Mouse (Mus musculus) ovary, postnatal 10 days (tissue): ENCODE data around the gene Lonp1.
"Not testable (repeated sequence)": the region's sequence is repeated elsewhere in the genome, so short reads cannot be mapped to it uniquely, and the experiment has no call there.

Experiments
- DNase-seq: peaks from one replicate; pipeline ENCODE4 v3.0.0; 2022; ENCODE audit warnings: low spot score

Lonp1 gene

DNA sequence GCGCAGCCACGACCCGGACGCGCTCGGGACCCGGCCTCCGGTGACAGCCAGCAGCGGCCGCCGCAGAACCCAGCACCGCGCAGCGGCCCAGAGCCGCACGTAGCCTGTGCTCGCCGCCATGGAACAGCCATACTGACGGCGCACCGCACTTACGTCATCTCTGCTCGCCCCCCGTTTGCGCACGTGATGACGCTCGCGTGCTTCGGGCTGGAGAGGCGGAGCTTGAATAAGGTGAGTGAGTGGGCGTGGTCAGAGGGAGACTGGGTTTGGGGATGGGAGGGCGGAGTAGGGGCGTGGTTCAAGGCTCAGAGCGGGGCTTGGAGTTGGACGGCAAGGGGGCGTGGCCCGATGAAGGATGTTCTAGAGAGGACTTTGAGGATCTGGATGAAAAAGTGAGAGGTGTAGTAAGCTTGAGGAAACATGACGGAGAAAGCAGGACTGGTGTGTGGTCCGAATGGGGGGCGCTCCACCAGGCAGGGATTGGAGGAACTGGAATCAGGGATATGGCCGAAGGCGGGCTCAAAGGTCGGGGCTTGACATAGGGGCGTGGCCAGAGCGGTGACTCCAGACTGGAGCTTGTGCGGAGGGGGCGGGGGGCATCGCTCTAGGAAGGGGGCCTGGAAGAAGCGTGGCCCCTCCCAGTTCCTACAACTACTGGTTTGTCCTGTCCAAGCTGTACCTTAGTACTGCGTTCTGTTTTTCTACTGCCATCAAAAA, at the start of gene Lonp1:
Gene Lonp1, minus strand, starts transcription at position 134 of the 717 bp plus-strand sequence.
- DNase-seq: peak; percentile 90

DNA sequence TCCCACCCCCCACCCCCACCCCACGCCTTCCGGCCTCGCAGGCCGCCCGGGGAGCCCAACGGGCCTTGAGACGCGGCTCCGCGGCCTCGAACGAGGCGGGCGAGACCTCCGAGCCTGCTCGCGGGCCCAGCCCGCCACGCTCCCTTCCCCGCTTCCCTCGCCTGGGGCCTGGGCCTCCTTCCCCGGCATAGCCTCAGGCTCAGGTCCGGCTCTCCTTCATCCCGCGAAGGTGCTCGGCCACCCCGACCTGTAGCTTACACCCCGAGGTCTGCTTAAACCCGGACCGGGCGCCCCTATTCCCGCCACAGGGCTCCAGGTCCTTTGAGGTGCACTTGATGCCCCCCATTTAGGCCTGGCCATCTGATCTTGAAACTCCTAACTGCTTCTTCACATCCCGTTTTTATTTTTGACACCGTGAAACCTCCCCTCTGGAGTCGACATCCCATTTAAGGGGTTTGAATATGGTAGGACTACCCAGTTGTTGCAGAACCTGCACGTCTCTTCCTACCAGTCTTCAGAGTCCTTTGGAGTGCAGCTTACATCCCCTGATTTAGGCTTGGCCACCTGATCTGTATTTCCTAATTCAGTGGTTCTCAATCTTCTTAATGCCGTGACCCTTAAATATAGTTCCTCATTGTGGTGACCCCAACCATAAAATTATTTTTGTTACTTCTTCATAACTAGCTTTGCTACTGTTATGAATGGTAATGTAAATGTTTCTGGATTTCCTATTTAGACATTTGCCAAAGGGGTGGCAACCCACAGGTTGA, 47.1 kb upstream of the Lonp1 start:
- DNase-seq: peak; percentile 7

DNA sequence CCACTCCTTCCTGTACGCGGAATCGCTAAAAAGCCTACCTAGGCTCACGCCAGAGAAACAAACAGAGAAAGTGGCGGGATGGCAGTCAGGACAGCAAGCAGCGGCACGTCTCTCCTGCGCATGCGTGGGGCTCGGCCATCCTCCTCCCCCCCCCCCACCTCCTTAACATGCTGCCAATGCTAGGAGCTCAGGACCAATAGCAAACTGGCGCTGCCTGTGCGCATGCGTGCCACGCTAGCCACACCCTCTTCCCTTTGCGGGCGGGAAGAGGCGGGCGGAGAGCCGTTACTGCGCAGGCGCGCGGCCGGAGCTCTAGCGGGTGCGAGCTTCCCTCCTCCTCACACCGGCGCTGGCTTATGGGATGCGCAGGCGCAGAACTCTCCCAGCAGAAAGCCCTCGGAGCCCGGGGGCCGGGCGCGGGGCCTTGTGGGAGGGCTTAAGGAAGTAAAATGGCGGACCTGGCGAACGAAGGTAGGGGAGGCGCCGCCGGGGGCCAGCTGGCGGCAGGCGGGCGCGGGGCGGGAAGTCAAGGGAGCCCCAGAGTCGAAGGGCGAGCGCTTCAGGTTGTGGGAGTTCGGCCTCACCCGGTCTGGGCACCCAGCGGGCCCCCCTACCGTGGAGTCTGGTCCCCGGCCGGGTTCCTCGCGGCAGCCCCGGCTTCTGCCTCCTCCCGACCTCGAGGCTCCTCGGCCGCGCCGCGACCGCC, 46.4 kb upstream of the Lonp1 start, which contains the start of gene Ranbp3:
Gene Ranbp3, plus strand, starts transcription at position 354 of the 706 bp plus-strand sequence.
- DNase-seq: peak; percentile 94

DNA sequence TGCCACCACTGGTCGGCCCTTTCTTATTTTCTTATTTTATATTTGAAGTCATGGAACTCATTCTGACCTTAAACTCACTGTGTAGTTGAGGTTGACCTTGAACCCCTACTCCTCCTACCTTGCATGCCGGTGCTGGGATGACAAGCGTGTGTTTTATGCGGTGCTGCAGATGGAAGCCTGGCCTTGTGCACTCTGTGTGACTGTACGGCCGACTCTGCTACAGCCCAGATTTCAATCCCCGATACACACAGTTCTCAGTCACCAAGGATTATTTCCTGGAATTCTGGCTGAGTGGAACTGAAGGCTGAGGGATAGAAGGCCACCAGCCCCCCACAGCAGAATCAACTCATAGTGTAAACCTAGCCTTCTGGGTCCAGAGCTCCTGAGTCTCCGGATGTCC, 43.1 kb upstream of the Lonp1 start:
- no peak for DNase-seq

DNA sequence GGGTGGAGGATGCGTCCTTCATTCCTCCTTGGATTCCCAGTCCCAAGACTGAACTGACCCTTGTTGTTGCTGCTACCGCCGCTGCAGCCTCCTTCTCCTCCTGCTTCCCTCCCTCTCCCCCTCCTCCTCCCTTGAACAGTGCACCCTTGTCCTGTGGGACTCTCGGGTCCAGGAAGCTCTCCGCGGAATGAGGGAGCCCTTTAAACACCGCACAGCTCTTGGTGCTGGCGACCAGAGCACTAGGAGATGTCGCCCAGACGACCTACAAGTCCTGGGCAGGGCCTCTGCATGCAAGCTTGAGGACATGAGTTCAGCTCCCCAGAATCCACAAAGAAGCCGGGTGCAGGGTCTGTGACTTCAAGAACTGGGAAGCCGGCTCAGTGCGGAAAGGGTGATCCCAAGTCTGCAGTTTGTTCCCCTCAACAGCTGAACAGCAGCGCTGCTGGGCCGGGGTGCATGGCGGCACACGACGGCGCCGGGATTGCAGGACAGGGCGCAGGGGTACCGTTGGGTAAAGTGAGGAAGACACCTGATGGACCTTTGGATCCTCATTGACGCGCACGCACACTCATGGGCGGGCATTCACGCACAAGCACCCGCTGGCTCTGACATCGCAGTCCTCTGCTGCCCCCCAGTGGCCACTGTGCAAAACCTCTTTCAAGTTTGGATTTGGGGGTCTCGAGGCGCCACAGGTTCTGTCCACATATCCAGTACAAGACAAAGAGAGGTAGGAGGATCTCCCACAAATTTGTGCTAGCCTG, 41.9 kb upstream of the Lonp1 start:
- peak; percentile 67 for DNase-seq

DNA sequence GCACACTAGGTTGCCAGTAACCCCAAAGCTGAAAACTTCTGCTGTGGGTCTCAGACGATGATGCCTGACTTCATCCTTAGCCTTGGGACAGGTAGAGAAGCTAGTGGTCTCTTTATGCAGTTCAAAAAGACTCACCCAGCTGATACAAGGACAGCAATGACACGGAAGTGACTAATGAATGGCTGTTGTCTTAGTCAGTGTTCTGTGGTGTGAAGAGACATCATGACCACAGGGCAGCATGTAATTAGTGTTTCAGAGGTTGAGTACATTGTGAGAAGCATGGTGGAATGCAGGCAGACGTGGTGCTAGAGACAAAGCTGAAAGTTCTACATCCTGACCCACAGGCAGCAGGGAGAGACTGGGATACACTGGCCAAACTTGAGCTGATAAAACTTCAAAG, 40.9 kb upstream of the Lonp1 start:
- no peak for DNase-seq

DNA sequence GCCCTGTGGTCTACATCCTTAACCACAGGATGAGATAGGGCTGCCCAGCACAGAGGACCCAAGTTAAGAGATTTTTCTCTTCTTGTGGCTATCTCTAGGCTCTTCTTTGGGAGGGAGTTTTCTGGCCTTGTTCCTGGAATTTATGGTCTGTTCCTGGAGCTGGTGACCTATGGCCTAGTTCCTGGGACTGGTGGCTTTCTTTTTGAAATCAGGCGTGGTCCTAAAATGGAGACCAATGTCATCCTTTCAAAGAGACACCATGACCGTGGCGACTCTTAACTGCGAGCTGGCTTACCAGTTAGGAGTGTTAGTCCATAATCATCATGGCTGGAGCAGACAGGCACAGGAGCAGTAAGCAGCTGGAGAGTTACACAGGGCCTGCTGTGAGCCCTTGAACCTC, 39.7 kb upstream of the Lonp1 start:
- no peak for DNase-seq

DNA sequence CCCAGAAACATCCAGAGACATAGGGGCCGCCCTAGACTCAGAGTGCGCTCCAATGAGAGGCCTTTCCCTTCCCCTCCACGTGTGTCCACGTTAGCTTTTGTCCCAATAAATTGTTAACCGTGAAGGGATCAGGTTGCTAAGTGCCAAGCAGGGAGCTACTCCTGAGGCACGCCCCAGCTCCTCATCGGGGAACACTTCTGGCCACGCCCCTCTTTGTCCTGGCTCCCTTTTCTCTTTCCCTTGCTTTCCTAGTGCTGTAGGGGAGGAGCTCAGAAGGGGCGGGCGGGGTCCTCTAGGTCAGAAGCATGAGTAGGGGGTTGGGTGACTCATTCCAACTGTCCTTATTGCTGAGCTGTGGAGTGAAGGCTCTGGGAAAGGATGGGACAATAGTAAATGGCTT, 37.6 kb upstream of the Lonp1 start:
- DNase-seq: no peak

DNA sequence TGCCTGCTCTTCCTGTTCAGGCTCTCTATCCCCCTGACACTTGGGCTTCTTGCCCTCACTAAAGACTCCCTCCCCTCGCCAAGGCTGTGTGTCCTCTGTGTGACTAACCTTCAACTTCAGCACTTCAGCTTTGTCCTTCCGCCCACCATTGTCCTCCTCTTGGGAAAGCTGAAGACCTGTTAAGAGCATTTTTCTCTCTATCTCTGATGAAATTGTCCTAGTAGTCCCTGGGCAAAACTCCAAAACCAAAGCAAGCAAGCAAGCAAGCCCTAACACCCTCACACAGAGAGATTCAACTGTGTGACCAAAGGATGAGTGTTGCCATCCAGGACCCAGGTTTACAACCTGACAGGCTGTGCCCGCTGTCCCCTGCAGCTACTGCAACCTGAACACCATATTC, 37.0 kb upstream of the Lonp1 start:
- DNase-seq: no peak

DNA sequence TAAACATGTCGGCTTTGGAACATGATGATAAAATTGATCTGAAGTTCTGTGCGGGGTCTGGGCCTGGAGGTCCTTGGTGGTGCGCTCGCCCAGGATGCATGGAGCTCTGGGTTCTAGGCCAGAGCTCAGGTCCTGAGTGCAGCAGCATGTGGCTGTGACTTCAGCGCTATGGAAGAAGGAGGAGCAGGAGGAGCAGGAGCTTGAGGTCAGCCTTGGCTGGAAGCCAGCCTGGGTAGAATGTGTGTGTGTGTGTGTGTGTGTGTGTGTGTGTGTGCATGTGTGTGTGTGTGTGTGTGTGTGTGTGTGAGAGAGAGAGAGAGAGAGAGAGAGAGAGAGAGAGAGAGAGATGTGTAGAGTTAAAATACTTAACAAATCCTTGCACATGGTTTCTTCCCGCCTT, 29.5 kb upstream of the Lonp1 start:
- no peak for DNase-seq

DNA sequence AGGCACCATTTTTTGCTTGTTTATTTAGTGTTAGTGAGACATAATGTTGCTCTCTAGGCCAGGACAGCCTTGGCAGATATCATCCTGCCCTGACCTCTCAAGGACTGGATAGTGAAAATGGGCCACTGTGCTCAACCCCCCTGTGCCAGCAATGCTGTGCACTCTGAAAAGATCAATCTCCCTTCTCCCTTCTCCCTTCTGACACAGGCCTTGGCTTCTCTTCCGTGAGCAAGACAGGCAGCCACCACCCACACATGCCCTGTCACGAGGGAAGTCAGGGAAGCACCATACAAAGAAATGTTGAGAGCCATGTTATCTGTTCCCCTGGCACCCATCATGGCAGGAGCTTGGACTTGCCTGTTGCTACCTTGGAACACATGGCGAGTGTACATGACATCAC, 28.6 kb upstream of the Lonp1 start:
- DNase-seq: no peak

DNA sequence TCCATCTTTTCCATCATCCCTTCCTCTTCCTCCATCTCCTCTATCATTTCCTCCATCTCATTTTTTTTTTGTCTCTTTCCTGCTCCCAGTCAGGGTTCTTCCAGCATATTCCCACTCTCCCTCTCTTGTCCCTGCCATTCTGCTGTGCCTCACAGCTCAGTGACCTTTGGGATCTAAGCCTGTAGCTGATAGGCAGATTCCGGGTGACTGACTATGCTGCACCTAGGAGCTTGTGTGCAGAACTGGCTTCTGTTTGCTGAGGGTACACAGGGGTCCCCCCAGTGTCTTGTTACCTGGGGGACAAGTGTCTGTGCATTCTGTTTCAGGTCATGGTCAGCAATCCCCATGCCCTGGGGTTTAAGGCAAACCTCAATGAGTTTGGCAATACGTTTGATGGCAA, 28.1 kb upstream of the Lonp1 start:
- no peak for DNase-seq

DNA sequence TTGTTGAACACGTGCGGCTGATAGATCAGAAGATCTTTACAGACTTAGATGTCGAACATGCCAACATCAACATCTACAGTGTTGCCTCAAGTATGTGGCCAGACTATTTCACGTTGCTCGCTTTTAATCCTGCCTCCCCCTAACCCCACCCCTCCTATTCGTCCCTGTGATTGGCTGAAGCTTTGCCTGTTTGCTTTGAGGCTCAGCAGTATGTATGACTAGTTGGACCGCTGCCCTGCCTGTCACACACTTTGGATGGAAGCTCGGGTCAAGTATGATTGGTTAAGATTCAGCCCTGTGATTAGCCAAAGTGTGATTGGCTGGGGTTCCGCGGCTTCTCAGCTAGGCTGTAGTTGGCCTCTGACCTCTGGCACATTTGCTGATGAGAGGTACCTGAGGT, 25.1 kb upstream of the Lonp1 start:
- no peak for DNase-seq

DNA sequence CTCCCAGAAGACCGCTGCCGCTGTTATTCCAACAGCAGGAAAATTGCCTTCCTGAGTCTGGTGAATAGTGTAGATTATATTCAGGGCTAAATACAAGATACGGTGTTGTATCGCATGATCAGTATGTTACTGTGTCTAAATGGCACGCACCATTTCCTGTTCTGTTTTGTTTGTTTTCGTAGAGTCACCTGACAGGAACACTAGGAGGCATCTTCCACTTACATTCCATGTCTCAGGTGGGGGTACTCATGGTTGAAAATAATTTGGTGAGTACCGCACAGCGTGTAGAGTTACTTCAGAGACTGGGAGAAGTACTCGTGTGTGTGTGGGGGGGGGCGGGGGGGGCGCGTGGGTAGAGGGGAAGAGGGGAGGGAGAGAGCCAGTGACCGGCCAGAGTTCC, 20.9 kb upstream of the Lonp1 start:
- no peak for DNase-seq

DNA sequence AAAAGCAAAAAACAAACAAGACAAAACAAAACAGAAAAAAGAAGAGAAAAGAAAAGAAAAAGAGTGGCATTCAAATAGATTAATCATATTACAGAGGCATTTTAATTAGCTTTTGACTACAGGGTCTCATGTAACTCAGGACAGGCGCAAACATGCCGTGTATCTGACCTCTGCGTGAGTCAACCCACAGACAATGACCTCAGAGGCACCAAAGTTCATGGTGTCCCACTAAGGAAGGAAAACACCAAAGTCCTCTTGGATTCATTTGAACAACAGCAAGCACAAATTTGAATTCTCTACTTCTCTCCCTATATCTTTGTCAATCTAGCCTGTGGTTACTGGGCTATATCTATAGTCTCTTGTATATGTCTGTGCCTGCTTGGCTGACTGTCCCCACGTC, 16.6 kb upstream of the Lonp1 start:
- DNase-seq: no peak

DNA sequence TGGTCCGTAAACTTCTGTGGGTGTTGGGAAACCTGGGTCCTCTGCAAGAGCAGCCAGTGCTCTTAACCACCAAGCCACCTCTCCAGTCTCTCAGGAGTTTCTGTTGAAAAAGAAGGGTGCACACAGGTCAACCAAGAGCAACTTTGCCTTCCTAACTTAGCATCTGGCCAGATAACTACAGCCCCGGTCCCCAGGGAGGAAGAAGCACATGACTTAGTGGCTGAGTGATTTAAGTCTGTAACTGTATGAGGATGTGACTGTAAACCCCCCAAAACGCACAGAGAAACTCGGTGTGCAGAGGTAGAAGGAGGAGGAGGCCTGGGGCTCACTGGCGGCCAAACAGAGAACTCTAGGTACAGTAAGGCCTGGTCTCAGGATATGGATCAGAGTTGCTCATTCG, 7.3 kb upstream of the Lonp1 start:
- DNase-seq: no peak

DNA sequence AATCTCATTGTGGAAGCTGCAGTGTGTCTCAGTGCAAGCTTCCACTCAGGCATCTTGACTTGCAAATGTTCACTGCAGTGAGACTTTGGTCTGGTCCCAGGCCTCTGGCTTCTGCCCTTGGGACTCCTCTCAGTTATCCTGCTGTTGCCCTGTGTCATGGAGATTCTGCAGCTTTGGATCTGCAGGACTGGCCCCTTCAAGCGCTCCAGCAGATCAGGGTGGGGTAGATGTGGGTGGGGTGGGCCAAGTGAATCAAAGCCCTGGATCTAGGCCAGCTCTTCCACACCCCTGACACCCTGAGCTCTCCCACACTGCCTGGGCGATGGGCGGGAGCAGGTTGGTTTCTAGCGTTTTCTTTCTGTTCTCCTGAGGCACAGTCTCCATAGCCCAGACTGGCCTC, 5.1 kb upstream of the Lonp1 start:
- DNase-seq: no peak

DNA sequence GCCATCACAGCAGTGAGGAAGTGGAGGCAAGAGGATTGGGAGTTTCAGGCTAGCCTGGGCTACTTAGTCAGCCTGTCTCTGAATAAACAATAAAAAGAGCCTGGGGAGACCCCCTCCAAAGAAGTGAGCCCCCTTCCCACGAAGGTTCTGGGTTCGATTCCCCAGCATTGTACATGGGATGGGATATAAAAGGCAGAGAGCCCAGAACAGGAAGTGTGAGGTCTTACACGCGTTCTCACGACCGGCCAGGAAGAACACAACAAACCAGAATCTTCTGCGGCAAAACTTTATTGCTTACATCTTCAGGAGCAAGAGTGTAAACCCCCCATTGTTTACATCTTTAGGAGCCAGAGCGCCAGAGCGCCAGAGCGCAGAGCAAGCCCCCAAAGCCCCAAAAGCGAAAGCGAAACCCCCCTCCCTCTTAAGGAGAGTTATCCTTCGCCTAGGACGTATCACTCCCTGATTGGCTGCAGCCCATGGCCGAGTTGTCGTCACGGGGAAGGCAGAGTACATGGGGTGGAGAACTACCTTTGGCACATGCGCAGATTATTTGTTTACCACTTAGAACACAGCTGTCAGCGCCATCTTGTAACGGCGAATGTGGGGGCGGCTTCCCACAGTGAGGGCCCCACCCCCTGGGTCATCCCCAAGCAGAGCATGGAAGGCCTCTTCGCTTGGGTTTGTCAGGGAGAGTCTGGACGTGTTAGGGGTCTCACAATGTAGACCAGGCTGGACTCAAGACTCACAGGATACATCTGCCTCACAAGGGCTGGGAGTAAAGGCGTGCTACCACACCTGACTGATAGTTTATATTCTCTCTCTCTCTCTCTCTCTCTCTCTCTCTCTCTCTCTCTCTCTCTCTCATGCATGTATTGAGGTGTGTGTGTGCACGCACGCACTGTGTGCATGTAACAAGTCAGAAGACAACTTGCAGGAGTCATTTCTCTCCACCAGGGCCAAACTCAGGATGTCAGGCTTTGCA, 3.4 kb upstream of the Lonp1 start:
- not testable (repeated sequence) for DNase-seq

DNA sequence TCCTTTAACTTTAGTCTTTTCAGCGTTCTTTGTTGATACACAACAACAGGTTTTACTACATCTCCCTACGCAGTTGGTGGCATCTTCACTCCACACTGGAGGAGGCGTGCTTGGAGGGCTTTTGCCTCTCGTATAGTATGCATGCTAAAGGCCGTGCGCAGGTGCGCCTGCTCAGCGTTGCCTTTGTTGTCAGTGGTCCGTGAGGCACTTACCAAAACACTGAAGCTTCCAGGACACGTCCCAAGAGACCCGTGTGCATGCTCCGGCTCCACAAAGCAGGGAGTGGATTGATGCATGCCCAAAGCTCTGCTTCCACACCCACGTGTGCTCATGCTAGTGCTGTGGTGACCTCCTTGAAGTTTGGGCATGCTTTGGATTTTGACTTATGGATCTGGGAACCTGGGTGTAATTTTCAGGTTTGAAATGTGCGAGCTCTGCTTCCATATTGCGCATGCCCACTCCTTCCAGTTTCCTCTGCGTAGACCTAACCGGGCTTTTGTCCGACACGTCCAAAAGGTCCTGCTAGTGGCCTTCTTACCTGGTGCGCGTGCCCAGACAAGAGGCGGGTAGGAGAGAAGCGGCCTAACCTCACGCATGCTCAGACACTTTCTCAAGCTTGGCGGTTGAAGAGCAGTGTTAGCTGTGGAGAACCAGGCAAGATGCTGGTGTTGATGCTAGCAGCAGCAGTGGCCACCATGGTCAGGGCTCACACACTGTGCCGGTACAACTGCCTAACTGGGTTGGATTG, 1.0 kb upstream of the Lonp1 start, which contains the start of gene Catsperd:
Gene Catsperd, plus strand, starts transcription at position 614 of the 748 bp plus-strand sequence.
- no peak for DNase-seq

DNA sequence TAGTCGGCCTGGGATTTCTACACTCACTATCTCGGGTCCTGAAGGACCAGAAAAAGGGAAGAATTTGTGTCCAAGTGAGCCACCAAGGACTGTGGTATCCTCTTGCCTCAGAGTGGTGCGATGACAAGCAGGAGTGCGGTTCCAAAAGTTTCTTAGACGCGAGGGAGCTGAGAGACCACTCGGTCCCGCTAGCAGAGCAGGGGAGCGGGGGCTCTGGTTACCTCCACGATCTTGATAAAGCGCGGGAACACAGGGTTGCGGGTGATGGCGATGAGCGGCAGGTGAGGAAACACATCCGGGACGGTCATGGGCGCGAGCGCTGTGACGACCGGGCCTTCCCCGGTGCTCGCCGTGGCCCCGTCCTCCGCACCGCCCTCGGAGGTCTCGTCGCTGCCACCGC, 427 bp downstream of the Lonp1 start:
- DNase-seq: no peak
